Mouse (Mus musculus) liver, embryonic 12.5 days (tissue): Measurements from ENCODE around the gene Coq6. TPM values are rescaled to one million over a fixed set of nuclear protein-coding genes. Genes with fewer than 3 reads are reported as not detected.
A peak's percentile ranks its signal among the peaks of the same experiment; 100 is the strongest.

Source experiments
- ATAC-seq: fragments of 200-750 bp; cut with Nextera tagmentation; 2 replicates; pipeline ENCODE4 v1.8.0; 2017; ENCODE audit warnings: moderate number of reproducible peaks, mild to moderate bottlenecking, moderate library complexity
- H3K27ac ChIP-seq: fragments of 300-500 bp; sonication (generic); 2 replicates; pipeline ENCODE4 v1.5.1; 2016; ENCODE audit warnings: mild to moderate bottlenecking
- H3K27me3 ChIP-seq: fragments of 300-500 bp; sonication (generic); replicated peaks from 2 replicates; pipeline ENCODE4 v1.6.1; 2016; ENCODE audit warnings: mild to moderate bottlenecking, moderate library complexity
- H3K36me3 ChIP-seq: fragments of 300-500 bp; sonication (generic); 2 replicates; pipeline ENCODE4 v1.6.1; 2016; ENCODE audit warnings: mild to moderate bottlenecking, moderate library complexity
- H3K4me1 ChIP-seq: fragments of 300-500 bp; sonication (generic); 2 replicates; pipeline ENCODE4 v1.6.1; 2016
- H3K4me2 ChIP-seq: fragments of 300-500 bp; sonication (generic); 2 replicates; pipeline ENCODE4 v1.6.1; 2016; ENCODE audit warnings: mild to moderate bottlenecking, moderate library complexity
- H3K4me3 ChIP-seq: fragments of 300-500 bp; sonication (generic); 2 replicates; pipeline ENCODE4 v1.5.1; 2016; ENCODE audit warnings: mild to moderate bottlenecking, moderate library complexity
- H3K9ac ChIP-seq: fragments of 300-500 bp; sonication (generic); 2 replicates; pipeline ENCODE4 v1.6.1; 2016; ENCODE audit warnings: mild to moderate bottlenecking, moderate library complexity
- H3K9me3 ChIP-seq: fragments of 300-500 bp; sonication (generic); replicated peaks from 2 replicates; pipeline ENCODE4 v1.6.1; 2016; ENCODE audit warnings: mild to moderate bottlenecking, moderate library complexity
- WGBS: fragments of 180-500 bp; shearing (Covaris S2); methylation state at CpG from one replicate; pipeline ENCODE4 v1.1.7; 2016; ENCODE audit not compliant: insufficient replicate concordance; 5-methylcytosine and 5-hydroxymethylcytosine counted together
- polyA plus RNA-seq: library from polyadenylated mRNA; unstranded; fragments of >200 nt; fragmentation: Nextera tagmentation; extraction: Ambion mirVana; gene quantifications from 2 replicates; pipeline ENCODE4 v1.2.1, GENCODE M21; 2016

The Coq6 gene
- polyA plus RNA-seq, 1 experiment from 2014 or later = 34.1 TPM

- WGBS = 82% methylated on average over 5 of the region's 5 CpGs
- no peaks in the 10 kb centered on the region for H3K27me3 ChIP-seq
- H3K36me3 ChIP-seq = peaks cover 84% of the 10 kb centered on the region
- H3K9ac ChIP-seq = no peak overlapping the region
- no peak overlapping the region for H3K4me3 ChIP-seq
- no peak overlapping the region for H3K4me2 ChIP-seq
- H3K27ac ChIP-seq = no peak overlapping the region
- no peak for ATAC-seq
- peaks cover 5% of the 10 kb centered on the region for H3K4me1 ChIP-seq
- no peaks in the 10 kb centered on the region for H3K9me3 ChIP-seq
Observed at GRCm38 (mm10) chr12:84371647-84372046, 10.2 kb downstream of the Coq6 start.

- Histone ChIP-seq H3K4me2 (no peak overlapping the region), H3K4me1 (no peaks in the 10 kb centered on the region), H3K9ac (no peak overlapping the region), H3K4me3 (no peak overlapping the region), H3K27ac (no peak overlapping the region), H3K9me3 (no peaks in the 10 kb centered on the region), H3K36me3 (peaks cover 62% of the 10 kb centered on the region), H3K27me3 (no peaks in the 10 kb centered on the region)
- 78% methylated on average over 6 of the region's 6 CpGs for WGBS
- ATAC-seq = no peak
Observed at GRCm38 (mm10) chr12:84373831-84374481, 12.5 kb downstream of the Coq6 start.

GRCm38 (mm10) chr12:84382369-84382768, 20.9 kb downstream of the Coq6 start:
- WGBS = 87% methylated on average over 4 of the region's 4 CpGs
- Histone ChIP-seq H3K4me1 (peaks cover 27% of the 10 kb centered on the region), H3K9ac (no peak overlapping the region), H3K9me3 (no peaks in the 10 kb centered on the region), H3K4me2 (no peak overlapping the region), H3K36me3 (peaks cover 3% of the 10 kb centered on the region; the same call in 1 of the 2 replicates), H3K27me3 (no peaks in the 10 kb centered on the region), H3K4me3 (no peak overlapping the region), H3K27ac (no peak overlapping the region)
- no peak for ATAC-seq

- Histone ChIP-seq H3K27me3 (no peaks in the 10 kb centered on the region), H3K9me3 (no peaks in the 10 kb centered on the region), H3K36me3 (peaks cover 3% of the 10 kb centered on the region; the same call in 1 of the 2 replicates), H3K9ac (no peak overlapping the region), H3K4me2 (no peak overlapping the region), H3K27ac (peak overlapping the region; percentile 20), H3K4me1 (peaks cover 38% of the 10 kb centered on the region), H3K4me3 (no peak overlapping the region)
- ATAC-seq = no peak
- 65% methylated on average over 5 of the region's 5 CpGs for WGBS
Observed at GRCm38 (mm10) chr12:84384644-84385081, 23.2 kb downstream of the Coq6 start.

GRCm38 (mm10) chr12:84385408-84385807, 24.0 kb downstream of the Coq6 start:
- WGBS = 83% methylated on average over 4 of the region's 4 CpGs
- H3K4me2 ChIP-seq = no peak overlapping the region

GRCm38 (mm10) chr12:84388097-84388496, 26.6 kb downstream of the Coq6 start:
- H3K27ac ChIP-seq = no peak overlapping the region
- H3K9me3 ChIP-seq = no peaks in the 10 kb centered on the region
- no peak overlapping the region for H3K4me3 ChIP-seq
- H3K36me3 ChIP-seq = peaks cover 8% of the 10 kb centered on the region; the same call in 1 of the 2 replicates
- peaks cover 32% of the 10 kb centered on the region for H3K4me1 ChIP-seq
- no peak overlapping the region for H3K4me2 ChIP-seq
- no peak overlapping the region for H3K9ac ChIP-seq
- ATAC-seq = no peak
- 89% methylated on average over 8 of the region's 8 CpGs for WGBS
- H3K27me3 ChIP-seq = no peaks in the 10 kb centered on the region

More at GRCm38 (mm10) chr12:84385408-84385807, 24.0 kb downstream of the Coq6 start:
- no peak overlapping the region for H3K4me3 ChIP-seq
- peaks cover 34% of the 10 kb centered on the region for H3K4me1 ChIP-seq
- ATAC-seq = no peak
- peaks cover 3% of the 10 kb centered on the region; the same call in 1 of the 2 replicates for H3K36me3 ChIP-seq
- H3K9ac ChIP-seq = no peak overlapping the region
- no peaks in the 10 kb centered on the region for H3K27me3 ChIP-seq
- no peak overlapping the region for H3K27ac ChIP-seq
- H3K9me3 ChIP-seq = no peaks in the 10 kb centered on the region

GRCm38 (mm10) chr12:84388774-84389400, 27.4 kb downstream of the Coq6 start:
- no peak overlapping the region for H3K27ac ChIP-seq
- ATAC-seq = no peak
- H3K9me3 ChIP-seq = no peaks in the 10 kb centered on the region
- H3K27me3 ChIP-seq = no peaks in the 10 kb centered on the region
- peaks cover 13% of the 10 kb centered on the region; the same call in 1 of the 2 replicates for H3K36me3 ChIP-seq
- 29% methylated on average over 14 of the region's 14 CpGs for WGBS
- H3K9ac ChIP-seq = no peak overlapping the region
- peak overlapping the region; percentile 27; the same call in 1 of the 2 replicates for H3K4me2 ChIP-seq
- H3K4me1 ChIP-seq = peaks cover 27% of the 10 kb centered on the region
- no peak overlapping the region for H3K4me3 ChIP-seq

- Histone ChIP-seq H3K4me2 (no peak overlapping the region), H3K27ac (no peak overlapping the region), H3K36me3 (peaks cover 13% of the 10 kb centered on the region; the same call in 1 of the 2 replicates), H3K9ac (no peak overlapping the region), H3K27me3 (no peaks in the 10 kb centered on the region), H3K4me3 (no peak overlapping the region), H3K9me3 (no peaks in the 10 kb centered on the region), H3K4me1 (0 out of 2 replicates have a peak, but pooled peaks cover 13% of the 10 kb centered on the region)
- no peak for ATAC-seq
- WGBS = 72% methylated on average over 6 of the region's 6 CpGs
Observed at GRCm38 (mm10) chr12:84390336-84390735, 28.9 kb downstream of the Coq6 start.

- Histone ChIP-seq H3K36me3 (peaks cover 13% of the 10 kb centered on the region; the same call in 1 of the 2 replicates), H3K4me3 (no peak overlapping the region), H3K27me3 (no peaks in the 10 kb centered on the region), H3K9ac (no peak overlapping the region), H3K9me3 (no peaks in the 10 kb centered on the region), H3K4me1 (0 out of 2 replicates have a peak, but pooled peaks cover 11% of the 10 kb centered on the region), H3K27ac (no peak overlapping the region), H3K4me2 (no peak overlapping the region)
- ATAC-seq = no peak
- WGBS = 83% methylated on average over 4 of the region's 4 CpGs
Observed at GRCm38 (mm10) chr12:84392681-84393080, 31.2 kb downstream of the Coq6 start.

GRCm38 (mm10) chr12:84393847-84394246, 32.4 kb downstream of the Coq6 start:
- Histone ChIP-seq H3K9ac (no peak overlapping the region), H3K4me2 (no peak overlapping the region), H3K9me3 (no peaks in the 10 kb centered on the region), H3K27ac (no peak overlapping the region), H3K4me1 (0 out of 2 replicates have a peak, but pooled peaks cover 5% of the 10 kb centered on the region), H3K4me3 (no peak overlapping the region), H3K36me3 (peaks cover 13% of the 10 kb centered on the region; the same call in 1 of the 2 replicates), H3K27me3 (no peaks in the 10 kb centered on the region)
- 86% methylated on average over 5 of the region's 5 CpGs for WGBS
- ATAC-seq = no peak

DNA sequence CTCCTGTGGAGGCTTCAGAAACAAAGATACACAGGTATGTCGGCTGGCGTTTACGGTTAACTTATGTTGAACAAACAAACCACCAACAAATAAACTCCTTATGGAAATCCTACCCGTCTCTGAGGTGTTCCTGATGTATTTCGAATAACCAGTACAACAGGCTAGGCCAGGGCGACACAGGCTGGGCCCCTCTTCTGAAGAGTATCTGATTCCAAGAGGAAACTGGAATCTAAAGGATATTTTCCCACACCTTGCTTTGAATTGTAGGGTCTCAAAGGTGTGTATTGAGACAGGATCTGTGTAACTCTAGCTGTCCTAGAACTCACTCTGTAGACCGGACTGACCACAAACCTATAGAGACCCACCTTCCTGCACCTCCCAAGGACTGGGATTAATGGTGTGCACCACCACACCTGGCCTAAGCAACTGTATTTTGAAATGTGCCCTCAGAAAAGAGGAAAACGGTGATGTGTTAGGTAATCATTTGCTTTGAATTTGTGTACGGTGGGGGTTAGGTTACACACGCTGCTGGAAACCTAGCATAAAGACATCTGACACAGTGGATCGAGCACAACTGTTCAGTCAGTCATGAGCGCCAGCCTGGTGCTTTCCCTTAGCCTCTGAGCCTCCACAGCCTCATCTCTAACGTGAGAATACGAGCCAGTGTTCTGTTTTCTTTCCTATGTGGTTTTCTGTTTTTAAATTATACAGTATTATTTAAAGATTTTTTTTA, 35.7 kb downstream of the Coq6 start:
- Histone ChIP-seq H3K4me2 (no peak overlapping the region), H3K9me3 (no peaks in the 10 kb centered on the region), H3K4me3 (no peak overlapping the region), H3K27me3 (no peaks in the 10 kb centered on the region), H3K4me1 (peaks cover 20% of the 10 kb centered on the region), H3K27ac (no peak overlapping the region), H3K36me3 (0 out of 2 replicates have a peak, but pooled peaks cover 9% of the 10 kb centered on the region), H3K9ac (no peak overlapping the region)
- peak; percentile 40; the same call in 1 of the 2 replicates for ATAC-seq
- 69% methylated on average over 14 of the region's 14 CpGs for whole genome bisulfite sequencing

DNA sequence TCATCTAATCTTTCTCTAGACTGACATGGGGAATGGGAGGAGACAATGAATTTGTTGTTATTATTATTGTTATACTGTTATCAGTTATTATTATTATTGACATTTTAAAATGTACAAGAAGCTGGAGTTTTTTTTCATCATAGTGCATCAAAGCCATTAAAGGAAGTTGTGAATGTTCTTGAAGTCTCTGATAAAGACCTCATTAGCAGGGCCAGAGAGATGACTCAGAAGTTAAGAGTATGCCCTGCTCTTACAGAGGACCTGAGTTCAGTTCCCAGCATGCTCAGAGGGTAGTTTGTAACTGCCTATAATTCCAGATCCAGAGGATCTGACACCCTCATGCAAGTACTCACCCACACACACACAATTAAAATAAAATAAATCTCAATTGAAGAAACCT, 36.2 kb downstream of the Coq6 start:
- Histone ChIP-seq H3K4me2 (no peak overlapping the region), H3K9ac (no peak overlapping the region), H3K27ac (no peak overlapping the region), H3K36me3 (0 out of 2 replicates have a peak, but pooled peaks cover 9% of the 10 kb centered on the region), H3K27me3 (no peaks in the 10 kb centered on the region), H3K4me1 (peaks cover 20% of the 10 kb centered on the region), H3K4me3 (no peak overlapping the region), H3K9me3 (no peaks in the 10 kb centered on the region)
- ATAC-seq = no peak
